Mouse (Mus musculus) midbrain, embryonic 11.5 days (tissue): Measurements from ENCODE around the gene Slc4a1. TPM values are rescaled to one million over a fixed set of nuclear protein-coding genes. Genes with fewer than 3 reads are reported as not detected.
A peak's percentile ranks its signal among the peaks of the same experiment; 100 is the strongest.
"Not testable (repeated sequence)": the region's sequence is repeated elsewhere in the genome, so short reads cannot be mapped to it uniquely, and the experiment has no call there.

ENCODE experiments used
- ATAC-seq: fragments of 200-750 bp; cut with Nextera tagmentation; 2 replicates; pipeline ENCODE4 v1.8.0; 2017; ENCODE audit warnings: moderate TSS enrichment, moderate library complexity; ENCODE audit not compliant: low FRiP score
- DNase-seq: peaks from one replicate; pipeline ENCODE4 v3.0.0; 2015; ENCODE audit warnings: low spot score; ENCODE audit errors: missing footprints
- H3K27ac ChIP-seq: fragments of 300-500 bp; sonication (generic); 2 replicates; pipeline ENCODE4 v1.5.1; 2014; ENCODE audit warnings: low read depth, low read length
- H3K27me3 ChIP-seq: fragments of 300-500 bp; sonication (generic); 2 replicates; pipeline ENCODE4 v1.6.1; 2014; ENCODE audit warnings: mild to moderate bottlenecking, low read length, moderate library complexity, mixed read lengths; ENCODE audit not compliant: control insufficient read depth, insufficient read depth
- H3K36me3 ChIP-seq: fragments of 300-500 bp; sonication (generic); 2 replicates; pipeline ENCODE4 v1.6.1; 2014; ENCODE audit warnings: mild to moderate bottlenecking, low read length, moderate library complexity, mixed read lengths; ENCODE audit not compliant: control insufficient read depth, insufficient read depth
- H3K4me1 ChIP-seq: fragments of 300-500 bp; sonication (generic); 2 replicates; pipeline ENCODE4 v1.6.1; 2014; ENCODE audit warnings: low read length; ENCODE audit not compliant: control insufficient read depth, insufficient read depth
- H3K4me2 ChIP-seq: fragments of 300-500 bp; sonication (generic); 2 replicates; pipeline ENCODE4 v1.6.1; 2014; ENCODE audit warnings: mild to moderate bottlenecking, moderate library complexity
- H3K4me3 ChIP-seq: fragments of 300-500 bp; sonication (generic); 2 replicates; pipeline ENCODE4 v1.5.1; 2014; ENCODE audit warnings: low read depth, low read length
- H3K9ac ChIP-seq: fragments of 300-500 bp; sonication (generic); 2 replicates; pipeline ENCODE4 v1.6.1; 2014; ENCODE audit warnings: low read length
- H3K9me3 ChIP-seq: fragments of 300-500 bp; sonication (generic); 2 replicates; pipeline ENCODE4 v1.6.1; 2016; ENCODE audit warnings: low read length; ENCODE audit not compliant: control insufficient read depth
- WGBS: fragments of 180-500 bp; shearing (Covaris S2); extraction: QIAGEN DNeasy Blood & Tissue Kit; methylation state at CpG from one replicate; pipeline ENCODE4 v1.1.7; 2014; 5-methylcytosine and 5-hydroxymethylcytosine counted together
- polyA plus RNA-seq: library from polyadenylated mRNA; unstranded; fragments of >200 nt; fragmentation: Nextera tagmentation; extraction: Ambion mirVana; gene quantifications from 2 replicates; pipeline ENCODE4 v1.2.1, GENCODE M21; 2014

Gene Slc4a1
- polyA plus RNA-seq, 1 experiment from 2014 or later = 30.6 TPM

GRCm38 (mm10) chr11:102394421-102395124 is 28.6 kb upstream of the Slc4a1 start:
- Histone ChIP-seq H3K9me3 (no peaks in the 10 kb centered on the region), H3K4me2 (peak overlapping the region; percentile 74), H3K27me3 (peaks cover 13% of the 10 kb centered on the region), H3K4me3 (peak overlapping the region; percentile 59), H3K9ac (peak overlapping the region; percentile 69), H3K36me3 (no peaks in the 10 kb centered on the region), H3K4me1 (peaks cover 30% of the 10 kb centered on the region), H3K27ac (peak overlapping the region; percentile 40)
- 87% methylated on average over 9 of the region's 9 CpGs for WGBS
- no peak for ATAC-seq
- no peak for DNase-seq

GRCm38 (mm10) chr11:102393719-102394420 is 27.9 kb upstream of the Slc4a1 start:
- Histone ChIP-seq H3K4me2 (peak overlapping the region; percentile 74), H3K36me3 (no peaks in the 10 kb centered on the region), H3K9ac (peak overlapping the region; percentile 69), H3K4me3 (peak overlapping the region; percentile 59), H3K27ac (peak overlapping the region; percentile 78), H3K4me1 (peaks cover 28% of the 10 kb centered on the region), H3K9me3 (no peaks in the 10 kb centered on the region), H3K27me3 (peaks cover 6% of the 10 kb centered on the region)
- ATAC-seq (peak; percentile 12), DNase-seq (peak; percentile 91)
- WGBS = 10% methylated on average over 17 of the region's 17 CpGs

- peak within 1 kb of the TSS; percentile 78 for H3K27ac ChIP-seq
- H3K4me1 ChIP-seq = peaks cover 28% of the 10 kb centered on the region
- H3K4me3 ChIP-seq = peak within 1 kb of the TSS; percentile 59
- H3K9me3 ChIP-seq = no peaks in the 10 kb centered on the region
- peak within 1 kb of the TSS; percentile 69 for H3K9ac ChIP-seq
- DNase-seq = peak; percentile 100
- no peaks in the 10 kb centered on the region for H3K36me3 ChIP-seq
- H3K4me2 ChIP-seq = peak within 1 kb of the TSS; percentile 74
- WGBS = 2% methylated on average over 17 of the region's 34 CpGs
- ATAC-seq = peak; percentile 90
- H3K27me3 ChIP-seq = no peaks in the 10 kb centered on the region; the same call in 1 of the 2 replicates
Measured at GRCm38 (mm10) chr11:102393238-102393634, 27.2 kb upstream of the Slc4a1 start, which contains the start of gene Rundc3a. Gene Rundc3a, plus strand, starts transcription at chr11:102393403.

GRCm38 (mm10) chr11:102392441-102393237 is 26.6 kb upstream of the Slc4a1 start:
- peak; percentile 57 for ATAC-seq
- 19% methylated on average over 15 of the region's 15 CpGs for WGBS

GRCm38 (mm10) chr11:102389436-102389835 is 23.4 kb upstream of the Slc4a1 start:
- not testable (repeated sequence) for DNase-seq, H3K4me2 ChIP-seq, H3K36me3 ChIP-seq, H3K9me3 ChIP-seq, H3K27me3 ChIP-seq, H3K9ac ChIP-seq, H3K27ac ChIP-seq, H3K4me3 ChIP-seq, ATAC-seq
- peaks cover 15% of the 10 kb centered on the region for H3K4me1 ChIP-seq
- WGBS = 88% methylated on average over 4 of the region's 5 CpGs

More at GRCm38 (mm10) chr11:102392441-102393237, 26.6 kb upstream of the Slc4a1 start:
- H3K4me1 ChIP-seq = peaks cover 28% of the 10 kb centered on the region
- H3K27ac ChIP-seq = peak overlapping the region; percentile 78
- DNase-seq = no peak
- no peaks in the 10 kb centered on the region for H3K9me3 ChIP-seq
- no peaks in the 10 kb centered on the region for H3K36me3 ChIP-seq
- H3K4me2 ChIP-seq = peak overlapping the region; percentile 74
- H3K4me3 ChIP-seq = peak overlapping the region; percentile 59
- H3K9ac ChIP-seq = peak overlapping the region; percentile 69
- H3K27me3 ChIP-seq = no peaks in the 10 kb centered on the region

- no peak overlapping the region for H3K4me2 ChIP-seq
- H3K36me3 ChIP-seq = no peaks in the 10 kb centered on the region
- no peak overlapping the region for H3K9ac ChIP-seq
- no peak overlapping the region for H3K4me3 ChIP-seq
- no peaks in the 10 kb centered on the region for H3K27me3 ChIP-seq
- ATAC-seq (no peak), DNase-seq (no peak)
- H3K9me3 ChIP-seq = no peaks in the 10 kb centered on the region
- H3K4me1 ChIP-seq = no peaks in the 10 kb centered on the region
- no peak overlapping the region for H3K27ac ChIP-seq
- WGBS = 69% methylated on average over 5 of the region's 5 CpGs
Measured at GRCm38 (mm10) chr11:102386121-102386520, 20.1 kb upstream of the Slc4a1 start.

GRCm38 (mm10) chr11:102385075-102385474 is 19.1 kb upstream of the Slc4a1 start:
- ATAC-seq (no peak), DNase-seq (no peak)
- Histone ChIP-seq H3K4me2 (no peak overlapping the region), H3K9me3 (no peaks in the 10 kb centered on the region), H3K4me1 (no peaks in the 10 kb centered on the region), H3K9ac (no peak overlapping the region), H3K27ac (no peak overlapping the region), H3K4me3 (no peak overlapping the region), H3K27me3 (no peaks in the 10 kb centered on the region), H3K36me3 (no peaks in the 10 kb centered on the region)
- 49% methylated on average over 4 of the region's 4 CpGs for WGBS

- no peak for ATAC-seq
- H3K4me1 ChIP-seq = no peaks in the 10 kb centered on the region
- H3K4me2 ChIP-seq = no peak overlapping the region
- H3K27me3 ChIP-seq = no peaks in the 10 kb centered on the region
- H3K4me3 ChIP-seq = no peak overlapping the region
- H3K9ac ChIP-seq = no peak overlapping the region
- H3K9me3 ChIP-seq = no peaks in the 10 kb centered on the region
- no peak overlapping the region for H3K27ac ChIP-seq
- 82% methylated on average over 2 of the region's 2 CpGs for WGBS
- DNase-seq = no peak
- no peaks in the 10 kb centered on the region for H3K36me3 ChIP-seq
Measured at GRCm38 (mm10) chr11:102384418-102384817, 18.4 kb upstream of the Slc4a1 start.
